Mouse (Mus musculus): ENCODE data around the gene Tlx2.

Gene Tlx2

DNA sequence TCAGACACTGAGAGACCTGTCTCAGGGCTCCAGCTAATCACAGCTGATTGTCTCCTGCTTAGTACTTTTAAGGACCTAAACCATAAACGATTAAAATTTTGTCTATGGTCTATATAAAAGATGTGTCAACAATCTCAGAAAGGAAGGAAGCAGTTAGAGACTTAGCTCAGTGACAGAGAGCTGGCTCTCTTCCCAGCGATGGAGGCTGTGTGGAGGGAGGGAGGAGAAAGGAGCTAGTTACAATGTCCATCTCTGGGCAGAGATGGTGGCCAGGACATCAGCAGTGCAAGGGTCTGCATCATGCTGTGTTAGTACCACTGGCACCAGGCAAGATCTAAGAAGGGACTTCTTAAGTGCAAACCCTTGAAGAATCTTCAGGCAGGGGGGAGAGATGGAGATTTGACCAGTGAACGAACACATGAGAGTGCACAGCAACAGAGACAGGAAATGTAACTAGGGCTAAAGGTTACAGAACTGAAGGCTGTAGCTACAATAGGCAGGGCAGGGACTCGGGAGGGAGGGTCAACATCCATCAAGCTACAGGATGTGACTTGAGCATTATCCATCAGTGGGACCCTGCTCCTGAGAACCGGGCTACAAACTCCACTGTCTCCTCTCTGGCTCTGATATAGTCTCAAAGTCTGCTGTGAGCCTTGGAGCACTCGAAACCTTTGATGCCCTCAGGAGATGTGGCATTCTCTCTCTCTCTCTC lies 22.5 kb upstream of the Tlx2 start:
- no peak for DNase-seq (ENCODE audit: low spot score in 2 of 2)

- no peak for DNase-seq (ENCODE audit: low spot score in 2 of 2)
Observed at GRCm38 (mm10) chr6:83087926-83088260, 17.8 kb upstream of the Tlx2 start.

GRCm38 (mm10) chr6:83087205-83087925 lies 17.3 kb upstream of the Tlx2 start:
- DNase-seq (ENCODE audit: low spot score in 2 of 2) = no peak

- DNase-seq (ENCODE audit: low spot score in 2 of 2) = no peak
Observed at GRCm38 (mm10) chr6:83086121-83087035, 16.3 kb upstream of the Tlx2 start, which contains the start of gene Lbx2. Gene Lbx2, plus strand, starts transcription at chr6:83086367.

- no peak for DNase-seq (ENCODE audit: low spot score in 2 of 2)
Observed at GRCm38 (mm10) chr6:83084477-83084876, 14.4 kb upstream of the Tlx2 start.

DNA sequence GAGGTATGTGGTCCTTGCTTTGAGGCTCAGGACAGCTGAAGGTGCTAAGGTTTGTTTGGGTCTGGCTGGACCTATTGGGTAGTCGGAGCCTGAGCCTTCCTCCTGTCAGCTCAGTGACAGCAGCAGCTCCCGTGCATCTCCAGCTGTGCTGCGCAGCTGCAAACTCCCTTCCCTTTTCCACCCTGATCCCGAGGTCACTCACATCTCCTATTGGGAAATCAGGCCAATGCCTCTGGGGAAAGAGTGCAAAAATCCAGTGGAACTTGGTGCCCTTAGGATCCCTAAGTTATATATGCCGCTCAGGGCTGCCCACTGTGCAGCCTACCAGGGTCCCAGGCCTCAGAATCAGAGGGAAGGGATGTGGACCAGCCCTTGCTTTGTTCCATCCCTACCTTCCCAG lies 13.4 kb upstream of the Tlx2 start:
- no peak for DNase-seq (ENCODE audit: low spot score in 2 of 2)

DNA sequence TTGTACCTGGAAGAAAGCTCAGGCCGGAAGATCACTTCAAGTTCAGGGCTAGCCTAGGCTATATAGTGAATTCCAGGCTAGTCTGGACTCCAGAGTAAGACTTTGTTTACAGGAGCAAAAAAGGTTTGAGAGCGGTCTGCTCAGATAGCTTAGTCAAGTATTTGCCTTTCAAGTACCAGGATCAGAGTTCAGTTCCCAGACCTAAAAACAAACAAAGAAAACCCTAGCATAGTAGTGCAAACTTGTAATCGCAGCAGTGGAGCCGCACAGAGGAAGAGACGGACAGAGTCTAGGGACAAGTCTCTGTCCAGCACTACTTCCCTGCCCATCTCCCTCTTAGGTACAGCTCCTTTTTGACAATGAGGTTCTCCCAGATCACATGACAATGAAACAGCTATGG lies 10.1 kb upstream of the Tlx2 start:
- no peak for DNase-seq (ENCODE audit: low spot score in 2 of 2)

- DNase-seq (ENCODE audit: low spot score in 2 of 2) = peak; percentile 99 to 100
Observed at GRCm38 (mm10) chr6:83078324-83078858, 8.3 kb upstream of the Tlx2 start.

- no peak for DNase-seq (ENCODE audit: low spot score in 2 of 2)
Observed at GRCm38 (mm10) chr6:83077630-83078323, 7.7 kb upstream of the Tlx2 start, which contains the start of gene Pcgf1. Gene Pcgf1, plus strand, starts transcription at chr6:83077869.

- no peak for DNase-seq (ENCODE audit: low spot score in 2 of 2)
Observed at GRCm38 (mm10) chr6:83074979-83075378, 4.9 kb upstream of the Tlx2 start.

- DNase-seq (ENCODE audit: low spot score in 2 of 2) = no peak
Observed at GRCm38 (mm10) chr6:83071220-83071619, 1.1 kb upstream of the Tlx2 start.

DNA sequence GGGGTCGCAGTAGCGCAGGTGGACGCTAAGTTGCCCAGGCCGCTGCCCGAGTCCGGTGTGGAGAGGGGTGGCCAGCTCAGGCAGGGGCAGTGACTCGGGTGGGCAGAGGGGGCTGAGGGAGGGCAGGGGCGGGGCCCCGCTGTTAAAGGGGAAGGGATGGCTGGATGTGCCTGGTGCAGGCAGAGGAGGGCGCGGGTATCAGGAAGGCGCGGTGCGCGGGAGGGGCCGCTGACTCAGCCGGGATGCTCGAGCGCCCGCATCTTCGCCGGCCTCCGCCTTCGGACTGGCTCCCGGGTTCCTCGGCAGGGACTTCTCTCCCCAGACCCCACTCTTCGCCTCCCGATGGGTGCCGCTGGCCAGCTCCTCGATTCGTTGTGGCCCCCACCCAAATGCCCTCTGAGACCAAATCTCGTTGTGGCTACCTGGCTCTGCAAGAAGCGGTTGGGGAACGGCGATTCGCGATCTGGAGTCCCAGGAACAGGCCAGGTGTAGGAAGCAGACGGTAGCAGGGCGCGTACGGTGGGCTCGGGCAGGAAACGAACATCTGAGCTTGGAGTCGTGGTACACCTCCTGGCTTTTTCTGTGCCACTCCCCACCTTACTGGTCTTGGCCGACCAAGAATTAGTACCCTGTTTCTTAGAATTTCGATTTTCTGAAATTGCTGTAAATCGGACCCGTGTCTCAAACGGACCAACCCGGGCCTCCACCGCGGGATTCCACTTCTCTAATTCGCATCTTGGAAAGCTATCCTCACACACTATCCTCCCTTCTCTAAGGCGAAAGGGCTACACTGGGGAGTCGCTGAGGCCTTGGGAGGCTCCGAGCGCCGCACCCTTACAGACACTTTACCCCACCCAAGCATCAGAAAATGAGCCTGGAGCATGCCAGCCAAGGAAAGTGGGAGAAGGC lies 472 bp upstream of the Tlx2 start:
- DNase-seq (ENCODE audit: low spot score in 2 of 2) = no peak

- DNase-seq (ENCODE audit: low spot score in 2 of 2) = no peak
Observed at GRCm38 (mm10) chr6:83069488-83070246, 426 bp downstream of the Tlx2 start.

GRCm38 (mm10) chr6:83068706-83069487 lies 1.2 kb downstream of the Tlx2 start:
- DNase-seq (ENCODE audit: low spot score in 2 of 2) = no peak

- DNase-seq (ENCODE audit: low spot score in 2 of 2) = no peak
Observed at GRCm38 (mm10) chr6:83068221-83068620, 1.9 kb downstream of the Tlx2 start.

DNA sequence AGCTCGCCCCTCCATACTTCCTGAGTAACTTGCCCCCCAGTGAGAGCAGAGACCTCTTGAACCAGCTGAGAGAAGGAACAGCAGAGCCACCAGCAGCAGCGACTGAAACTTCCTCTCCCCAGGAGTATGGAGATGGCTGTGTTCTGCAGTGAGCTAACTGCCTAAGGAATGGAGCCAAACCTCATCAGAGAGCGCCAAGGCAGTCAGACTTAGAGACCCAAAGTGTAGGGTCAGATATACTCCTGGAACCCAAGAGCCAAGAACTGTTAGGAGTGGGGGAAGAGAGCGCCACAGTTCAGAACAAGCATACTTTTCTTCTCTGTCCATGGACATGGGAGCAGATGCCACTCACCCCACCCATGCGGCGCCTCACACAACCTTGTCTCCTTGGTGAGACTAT lies 3.7 kb downstream of the Tlx2 start:
- DNase-seq (ENCODE audit: low spot score in 2 of 2) = no peak

GRCm38 (mm10) chr6:83065995-83066394 lies 4.1 kb downstream of the Tlx2 start:
- no peak for DNase-seq (ENCODE audit: low spot score in 2 of 2)

GRCm38 (mm10) chr6:83058725-83059124 lies 11.4 kb downstream of the Tlx2 start:
- DNase-seq (ENCODE audit: low spot score in 2 of 2) = no peak

GRCm38 (mm10) chr6:83057790-83058189 lies 12.3 kb downstream of the Tlx2 start, which contains the start of gene Dqx1:
Gene Dqx1, plus strand, starts transcription at chr6:83057844.
- DNase-seq (ENCODE audit: low spot score in 2 of 2) = no peak
